9 mouse cellular contexts compared by ENCODE assay signal in genomic region chr11:109995624-109996023, GRCm38 (mm10). TPM values are rescaled to one million over a fixed set of nuclear protein-coding genes. Genes with fewer than 3 reads are reported as not detected.
DNase-seq lines count a peak whose midpoint lies in the region; ATAC-seq lines count a peak whose summit lies in the region.
"Had no signal": no experiment of that assay in that cellular context is flagged by ENCODE, and none has a peak within 500 bp of the region (broad histone marks: within the 10 kb centered on the region; RNA-seq: fewer than 3 reads in every experiment).

Gene Abca8b, minus strand, starts transcription at chr11:109995845.

- H3K9ac ChIP-seq in embryonic facial prominence, embryonic 13.5 days, result peak within 1 kb of the TSS; percentile 58; the same call in 1 of the 2 replicates
- H3K9ac ChIP-seq in limb, embryonic 11.5 days (ENCODE audit: low read length), result no peak within 1 kb of the TSS
- H3K9ac ChIP-seq in midbrain, embryonic 12.5 days (replicated peaks), result peak within 1 kb of the TSS; percentile 43; the same call in 1 of the 2 replicates

- peak; percentile 4 for DNase-seq in thymus, postnatal 14 days
- DNase-seq in thymus, postnatal 10 days (ENCODE audit: low spot score in 2 of 2), result no peak
- DNase-seq in heart, adult 8-10 months (ENCODE audit: low spot score), result peak; percentile 84
- DNase-seq in kidney, adult 8-10 months, result peak; percentile 54 to 73
- DNase-seq in limb, embryonic 11.5 days (ENCODE audit: low spot score), result peak; percentile 86
- DNase-seq in splenic B cell, adult 2 months (ENCODE audit: low read depth, low spot score), result peak; percentile 3

- ATAC-seq in embryonic facial prominence, embryonic 13.5 days (ENCODE audit: insufficient number of reproducible peaks, insufficient read depth, low FRiP score, low TSS enrichment, low read depth), result peak; percentile 74
- peak; percentile 95 for ATAC-seq in limb, embryonic 11.5 days (ENCODE audit: insufficient number of reproducible peaks, low FRiP score, low TSS enrichment, low read depth)
- ATAC-seq in midbrain, embryonic 12.5 days (ENCODE audit: low FRiP score, low read depth), result peak; percentile 96

- H3K9me3 ChIP-seq in embryonic facial prominence, embryonic 13.5 days, result no peaks in the 10 kb centered on the region
- no peaks in the 10 kb centered on the region for H3K9me3 ChIP-seq in limb, embryonic 11.5 days (ENCODE audit: control insufficient read depth, low read length)
- H3K9me3 ChIP-seq in midbrain, embryonic 12.5 days, result no peaks in the 10 kb centered on the region

- H3K4me1 ChIP-seq in embryonic facial prominence, embryonic 13.5 days, result peaks cover 13% of the 10 kb centered on the region; the same call in 1 of the 2 replicates
- peaks cover 4% of the 10 kb centered on the region; the same call in 1 of the 2 replicates for H3K4me1 ChIP-seq in limb, embryonic 11.5 days (ENCODE audit: control insufficient read depth, insufficient read depth, low read length)
- peaks cover 4% of the 10 kb centered on the region; the same call in 1 of the 2 replicates for H3K4me1 ChIP-seq in midbrain, embryonic 12.5 days

- H3K27ac ChIP-seq in embryonic facial prominence, embryonic 13.5 days, result no peak within 1 kb of the TSS
- H3K27ac ChIP-seq in limb, embryonic 11.5 days (replicated peaks; ENCODE audit: low read depth, low read length), result no peak within 1 kb of the TSS
- no peak within 1 kb of the TSS for H3K27ac ChIP-seq in midbrain, embryonic 12.5 days (replicated peaks)

- H3K4me2 ChIP-seq in embryonic facial prominence, embryonic 13.5 days, result peak within 1 kb of the TSS; percentile 78
- peak within 1 kb of the TSS; percentile 46 for H3K4me2 ChIP-seq in limb, embryonic 11.5 days (ENCODE audit: low read depth, severe bottlenecking)
- H3K4me2 ChIP-seq in midbrain, embryonic 12.5 days (replicated peaks), result peak within 1 kb of the TSS; percentile 61

- peak within 1 kb of the TSS; percentile 46 for H3K4me3 ChIP-seq in embryonic facial prominence, embryonic 13.5 days
- H3K4me3 ChIP-seq in limb, embryonic 11.5 days (ENCODE audit: low read depth, low read length), result peak within 1 kb of the TSS; percentile 20
- H3K4me3 ChIP-seq in midbrain, embryonic 12.5 days, result peak within 1 kb of the TSS; percentile 42

- no peaks in the 10 kb centered on the region for H3K36me3 ChIP-seq in embryonic facial prominence, embryonic 13.5 days
- H3K36me3 ChIP-seq in limb, embryonic 11.5 days (ENCODE audit: control insufficient read depth, insufficient read depth, low read length), result no peaks in the 10 kb centered on the region
- no peaks in the 10 kb centered on the region for H3K36me3 ChIP-seq in midbrain, embryonic 12.5 days
- no peaks in the 10 kb centered on the region for H3K36me3 ChIP-seq in splenic B cell, adult 2 months (ENCODE audit: control insufficient read depth, insufficient read depth, low read length, poor library complexity, severe bottlenecking)
- H3K36me3 ChIP-seq: G1E had no signal

- under 1% methylated on average over 15 of the region's 15 CpGs for WGBS in embryonic facial prominence, embryonic 13.5 days
- under 1% methylated on average over 15 of the region's 15 CpGs for WGBS in limb, embryonic 11.5 days
- under 1% methylated on average over 15 of the region's 15 CpGs for WGBS in midbrain, embryonic 12.5 days

- no peaks in the 10 kb centered on the region for H3K27me3 ChIP-seq in embryonic facial prominence, embryonic 13.5 days
- H3K27me3 ChIP-seq in limb, embryonic 11.5 days (ENCODE audit: control insufficient read depth, insufficient read depth, low read length), result no peaks in the 10 kb centered on the region
- H3K27me3 ChIP-seq in midbrain, embryonic 12.5 days, result no peaks in the 10 kb centered on the region
- H3K27me3 ChIP-seq in splenic B cell, adult 2 months (ENCODE audit: control insufficient read depth, insufficient read depth, low read length, poor library complexity, severe bottlenecking), result peaks cover 3% of the 10 kb centered on the region; the same call in 1 of the 2 replicates

RNA-seq across cellular contexts. Expression of gene Abca8b, which starts in this region (rescaled TPM):
- 0.91 and 0.92 TPM in 2 replicates for polyA plus RNA-seq in embryonic facial prominence, embryonic 13.5 days (2015; fragmentation: Nextera tagmentation; extraction: Ambion mirVana)
- 10 to 100 TPM in 1 of 4 experiments, 1 to 10 TPM in 3; 6.9 to 10.4 (median 7.9) TPM for total RNA-seq in heart, adult 8-10 months (2022)
- polyA plus RNA-seq in limb, embryonic 11.5 days (2014; fragmentation: Nextera tagmentation; extraction: Ambion mirVana), result 1.6 and 1.9 TPM in 2 replicates
- 0.56 and 0.66 TPM in 2 replicates for polyA plus RNA-seq in midbrain, embryonic 12.5 days (2016; fragmentation: Nextera tagmentation; extraction: Ambion mirVana)
- polyA plus RNA-seq: G1E had no signal

Comparison
In these comparisons a context has a peak if more than half of its experiments do, and no peak if none do; other contexts are left out.
1. DNase-seq: peak in thymus, postnatal 14 days (single experiment), heart, adult 8-10 months (single experiment), kidney, adult 8-10 months (2 of 2), limb, embryonic 11.5 days (single experiment) and splenic B cell, adult 2 months (single experiment); none in thymus, postnatal 10 days (0 of 2).
2. Peak in ATAC-seq, H3K4me3 ChIP-seq, H3K9ac ChIP-seq and H3K4me2 ChIP-seq in embryonic facial prominence, embryonic 13.5 days; RNA of the gene not detected or under 1 TPM.
3. Peak in ATAC-seq, H3K4me3 ChIP-seq, H3K9ac ChIP-seq and H3K4me2 ChIP-seq in midbrain, embryonic 12.5 days; RNA of the gene not detected or under 1 TPM.
4. Peak in every context shown above with its lines, with median percentiles within 50 percentile points of each other: ATAC-seq, H3K4me2 ChIP-seq and H3K4me3 ChIP-seq.